Mouse (Mus musculus) spleen, postnatal 14 days (tissue): ENCODE measurements around the gene Ywhag.

Experiments used
- DNase-seq, 2 experiments: peaks; one replicate each; pipeline ENCODE4 v3.0.0; 2021 to 2022; ENCODE audit warnings: low spot score in 2 of 2

The Ywhag gene

GRCm38 (mm10) chr5:135951660-135952059, 17.2 kb upstream of the Ywhag start:
- no peak for DNase-seq

GRCm38 (mm10) chr5:135950710-135951412, 16.4 kb upstream of the Ywhag start:
- DNase-seq, result no peak

GRCm38 (mm10) chr5:135946621-135947020, 12.2 kb upstream of the Ywhag start:
- no peak for DNase-seq

- DNase-seq, result no peak
Measured at GRCm38 (mm10) chr5:135945916-135946408, 11.5 kb upstream of the Ywhag start.

- no peak for DNase-seq
Measured at GRCm38 (mm10) chr5:135942710-135943109, 8.3 kb upstream of the Ywhag start.

- no peak for DNase-seq
Measured at GRCm38 (mm10) chr5:135940587-135940986, 6.2 kb upstream of the Ywhag start.

GRCm38 (mm10) chr5:135935641-135936190, 1.3 kb upstream of the Ywhag start:
- no peak for DNase-seq

- no peak for DNase-seq
Measured at GRCm38 (mm10) chr5:135935176-135935523, 734 bp upstream of the Ywhag start.

- DNase-seq, result peak; percentile 40 to 57
Measured at GRCm38 (mm10) chr5:135933900-135934441, 445 bp downstream of the Ywhag start.

- DNase-seq, result no peak
Measured at GRCm38 (mm10) chr5:135933222-135933899, 1.1 kb downstream of the Ywhag start.

GRCm38 (mm10) chr5:135932359-135932758, 2.1 kb downstream of the Ywhag start:
- no peak for DNase-seq

GRCm38 (mm10) chr5:135931526-135931925, 2.9 kb downstream of the Ywhag start:
- no peak for DNase-seq

- no peak for DNase-seq
Measured at GRCm38 (mm10) chr5:135929685-135930424, 4.6 kb downstream of the Ywhag start.

GRCm38 (mm10) chr5:135923901-135924300, 10.5 kb downstream of the Ywhag start:
- DNase-seq, result no peak

GRCm38 (mm10) chr5:135919902-135920301, 14.5 kb downstream of the Ywhag start:
- no peak for DNase-seq

GRCm38 (mm10) chr5:135918593-135918992, 15.8 kb downstream of the Ywhag start:
- no peak for DNase-seq

GRCm38 (mm10) chr5:135918059-135918437, 16.4 kb downstream of the Ywhag start:
- no peak for DNase-seq

- DNase-seq, result no peak
Measured at GRCm38 (mm10) chr5:135917327-135918058, 16.9 kb downstream of the Ywhag start.

GRCm38 (mm10) chr5:135916601-135917000, 17.8 kb downstream of the Ywhag start:
- no peak for DNase-seq

GRCm38 (mm10) chr5:135916051-135916565, 18.3 kb downstream of the Ywhag start:
- no peak for DNase-seq

GRCm38 (mm10) chr5:135914156-135914555, 20.3 kb downstream of the Ywhag start:
- DNase-seq, result no peak
